Mouse (Mus musculus) heart, adult 2 months (tissue): ENCODE results near the gene Traf3ip2. TPM values are rescaled to one million over a fixed set of nuclear protein-coding genes. Genes with fewer than 3 reads are reported as not detected.

Experiments used
- DNase-seq, 2 experiments: peaks; one replicate each; pipeline ENCODE4 v3.0.0; 2021
- H3K27ac ChIP-seq: fragments of 200-600 bp; 2 replicates; pipeline ENCODE4 v1.8.1; 2022
- H3K27me3 ChIP-seq: fragments of 200-500 bp; 2 replicates; pipeline ENCODE4 v1.6.1; 2012; ENCODE audit warnings: mild to moderate bottlenecking, low read length, inconsistent platforms, mixed read lengths; ENCODE audit not compliant: control insufficient read depth, insufficient read depth
- H3K36me3 ChIP-seq: fragments of 200-500 bp; 2 replicates; pipeline ENCODE4 v1.6.1; 2012; ENCODE audit warnings: low read length, inconsistent platforms; ENCODE audit not compliant: control insufficient read depth, insufficient read depth
- H3K4me1 ChIP-seq: fragments of 200-500 bp; 2 replicates; pipeline ENCODE4 v1.6.1; 2011; ENCODE audit warnings: low read length; ENCODE audit not compliant: control insufficient read depth, insufficient read depth
- H3K4me3 ChIP-seq: fragments of 200-600 bp; 2 replicates; pipeline ENCODE4 v1.8.1; 2022
- H3K79me2 ChIP-seq: fragments of 200-500 bp; replicated peaks from 2 replicates; pipeline ENCODE4 v1.6.1; 2012; ENCODE audit warnings: mild to moderate bottlenecking, inconsistent platforms, low read length, moderate library complexity, mixed read lengths; ENCODE audit not compliant: control insufficient read depth, insufficient read depth
- H3K9ac ChIP-seq: fragments of 200-500 bp; 2 replicates; pipeline ENCODE4 v1.6.1; 2012; ENCODE audit warnings: low read depth, mild to moderate bottlenecking, control low read depth, inconsistent platforms, low read length, mixed read lengths
- CTCF ChIP-seq: fragments of 200-600 bp; IDR thresholded peaks from 2 replicates; pipeline ENCODE4 v1.8.1; 2022; ENCODE audit warnings: antibody characterized with exemption, mild to moderate bottlenecking, moderate library complexity
- EP300 ChIP-seq: fragments of 200-500 bp; IDR thresholded peaks from 2 replicates; pipeline ENCODE4 v1.6.1; 2011; ENCODE audit warnings: low read depth, low read length, control low read depth; ENCODE audit not compliant: insufficient read depth
- POLR2A ChIP-seq: fragments of 200-500 bp; IDR thresholded peaks from 2 replicates; pipeline ENCODE4 v1.6.1; 2011; ENCODE audit warnings: mild to moderate bottlenecking, low read depth, low read length, control low read depth; ENCODE audit not compliant: insufficient read depth
- WGBS: fragments of 180-500 bp; shearing (Covaris S2); methylation state at CpG from one replicate; pipeline ENCODE4 v1.1.7; 2018; 5-methylcytosine and 5-hydroxymethylcytosine counted together
- intact Hi-C: fragments of 180-260 bp; cut with DNase I; formaldehyde crosslinking; loops from one replicate; pipeline ENCODE4 v1.15.1; 2025
- polyA plus RNA-seq: library from polyadenylated mRNA; depleted of rRNA; stranded (reverse); fragments of >200 nt; gene quantifications from 2 replicates; pipeline ENCODE4 v1.2.3, GENCODE M21; 2012
- total RNA-seq, 2 experiments: library from RNA; stranded (reverse); gene quantifications; 2 replicates each; pipeline ENCODE4 v1.2.3; 2021

Gene Traf3ip2
- total and polyA plus RNA-seq, 3 experiments: 5.0 to 7.8 (median 6.5) TPM

DNA sequence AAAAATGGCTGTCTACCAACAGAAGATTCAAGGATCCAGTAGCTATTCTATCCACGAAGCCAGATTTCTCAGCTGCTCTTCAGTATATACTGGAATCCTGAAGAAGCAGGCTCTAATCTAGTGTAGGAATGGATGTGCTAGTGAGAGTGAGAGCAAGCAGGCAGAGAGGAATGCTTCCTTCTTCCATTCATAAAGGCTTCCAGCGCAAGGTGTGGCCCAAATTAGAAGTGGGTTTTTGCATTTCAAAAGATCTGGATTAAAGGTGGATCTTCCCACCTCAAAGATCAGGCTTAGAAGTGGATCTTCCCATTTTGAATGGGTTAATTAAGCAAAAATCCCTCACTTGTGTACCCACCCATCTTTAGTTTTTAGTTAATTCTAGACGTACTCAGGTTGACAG lies 37.6 kb downstream of the Traf3ip2 start:
- no peak overlapping the region for H3K27ac ChIP-seq
- H3K9ac ChIP-seq: no peak overlapping the region
- H3K79me2 ChIP-seq: no peaks in the 10 kb centered on the region
- H3K36me3 ChIP-seq: peaks cover 11% of the 10 kb centered on the region
- intact Hi-C loops: no loop called here
- peaks cover 9% of the 10 kb centered on the region for H3K4me1 ChIP-seq
- H3K27me3 ChIP-seq: no peaks in the 10 kb centered on the region
- TF ChIP-seq CTCF (no peak), EP300 (no peak), POLR2A (no peak)
- 96% methylated on average over 3 of the region's 3 CpGs for WGBS
- DNase-seq: no peak
- H3K4me3 ChIP-seq: no peak overlapping the region

DNA sequence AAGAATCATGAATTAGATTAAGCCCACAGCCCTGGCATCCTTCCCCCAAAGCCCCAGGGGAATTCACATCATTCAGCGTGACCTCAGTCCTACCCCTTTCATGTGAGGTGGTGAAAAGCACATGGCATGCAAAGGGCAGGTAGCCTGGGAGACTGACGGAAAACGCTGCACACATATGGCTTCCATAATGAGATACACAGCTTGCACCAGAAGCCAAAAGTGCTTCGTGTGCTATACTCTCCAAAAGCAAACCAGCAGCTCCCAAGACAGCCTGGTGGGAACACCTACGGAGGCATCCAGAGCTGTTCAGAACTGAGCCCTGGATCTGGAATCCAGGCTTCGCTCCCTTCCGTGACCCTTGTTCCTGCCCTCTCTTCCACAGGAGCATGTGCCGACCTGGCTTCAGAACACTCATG lies 41.3 kb downstream of the Traf3ip2 start:
- Histone ChIP-seq H3K4me3 (no peak overlapping the region), H3K9ac (no peak overlapping the region), H3K4me1 (peaks cover 4% of the 10 kb centered on the region), H3K36me3 (0 out of 2 replicates have a peak, but pooled peaks cover 2% of the 10 kb centered on the region), H3K27me3 (no peaks in the 10 kb centered on the region), H3K79me2 (no peaks in the 10 kb centered on the region), H3K27ac (no peak overlapping the region)
- intact Hi-C loops: no loop called here
- 64% methylated on average over 8 of the region's 8 CpGs for WGBS
- TF ChIP-seq EP300 (no peak), POLR2A (no peak), CTCF (no peak)
- DNase-seq: no peak

DNA sequence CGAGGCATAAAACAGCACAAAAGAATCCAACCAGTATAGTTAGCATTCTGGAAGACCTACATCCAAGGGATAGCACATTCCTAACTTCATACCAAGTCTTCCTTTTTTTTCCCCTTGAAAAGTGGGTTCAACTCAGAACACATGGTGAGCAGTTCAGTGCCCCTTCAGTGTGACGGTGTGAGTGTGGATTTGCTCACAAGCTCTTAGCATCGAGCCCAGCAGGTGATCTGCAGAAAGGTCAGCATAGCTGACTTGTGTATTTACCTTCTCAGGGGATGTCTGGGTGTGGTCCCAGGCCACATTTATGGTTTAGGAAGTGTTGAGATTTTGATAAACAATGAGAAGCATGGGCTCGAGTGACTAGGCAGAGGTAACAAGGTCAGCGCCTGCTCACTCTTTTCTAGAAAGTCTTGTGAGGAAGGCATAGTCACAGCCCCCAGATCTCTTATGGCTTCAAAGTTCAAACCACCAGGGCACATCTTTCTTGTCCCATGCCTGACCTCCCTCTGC lies 46.2 kb downstream of the Traf3ip2 start:
- no peak overlapping the region for H3K9ac ChIP-seq
- H3K4me3 ChIP-seq: no peak overlapping the region
- peak overlapping the region; percentile 55 for H3K27ac ChIP-seq
- H3K4me1 ChIP-seq: peaks cover 14% of the 10 kb centered on the region
- intact Hi-C loops: loop anchor here (5.0 kb wide), 1 partner anchor 73 kb away; the partner anchor contains the start of gene Rev3l
- no peaks in the 10 kb centered on the region for H3K27me3 ChIP-seq
- 43% methylated on average over 5 of the region's 5 CpGs for whole genome bisulfite sequencing
- DNase-seq: no peak
- no peaks in the 10 kb centered on the region for H3K79me2 ChIP-seq
- TF ChIP-seq EP300: no peak
- TF ChIP-seq POLR2A: no peak
- no peak for TF ChIP-seq CTCF
- H3K36me3 ChIP-seq: peaks cover 6% of the 10 kb centered on the region; the same call in 1 of the 2 replicates

DNA sequence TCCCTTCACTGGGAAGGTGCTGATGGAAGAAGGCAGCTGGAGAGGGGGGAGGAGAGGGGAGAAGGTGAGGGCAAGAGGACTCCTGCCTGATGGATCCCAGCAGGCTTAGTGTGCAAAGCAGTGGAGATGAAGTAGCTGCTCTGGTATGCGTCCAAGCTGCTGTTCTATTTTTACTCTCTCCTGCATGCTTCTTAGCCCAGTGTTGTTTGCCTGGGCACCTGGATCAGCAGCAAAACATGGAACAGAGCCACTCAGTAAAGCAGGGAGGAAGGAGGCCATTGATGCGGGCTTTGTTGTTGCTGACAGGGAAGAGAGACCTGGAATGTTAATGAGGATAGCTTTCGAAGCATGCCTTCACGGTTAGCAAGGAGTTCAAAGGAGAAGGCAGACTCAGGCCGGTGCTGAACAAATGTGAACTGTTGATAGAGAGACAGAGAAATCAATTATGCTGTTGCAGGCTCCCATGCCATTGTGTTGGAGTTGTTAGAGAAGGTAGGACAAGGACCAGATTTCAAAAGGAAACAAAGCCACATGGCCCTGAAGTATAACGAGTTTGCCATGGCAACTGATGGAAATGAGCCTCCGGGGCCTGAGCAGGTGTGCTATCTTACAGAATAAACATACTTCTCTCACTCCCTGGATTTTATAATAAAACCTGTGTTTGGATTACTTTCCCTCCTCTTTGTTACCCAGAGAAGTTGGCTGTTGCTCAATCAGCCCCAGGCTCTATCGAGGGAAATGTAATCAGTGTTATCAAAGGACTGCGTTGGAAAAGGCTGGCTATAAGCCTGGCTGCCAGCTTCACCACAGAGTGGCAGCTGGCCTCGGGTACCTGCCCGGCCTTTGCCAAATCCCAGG lies 46.9 kb downstream of the Traf3ip2 start:
- 16% methylated on average over 11 of the region's 11 CpGs for WGBS
- Histone ChIP-seq H3K27me3 (no peaks in the 10 kb centered on the region), H3K4me3 (no peak overlapping the region), H3K4me1 (peaks cover 14% of the 10 kb centered on the region), H3K36me3 (peaks cover 6% of the 10 kb centered on the region; the same call in 1 of the 2 replicates), H3K79me2 (no peaks in the 10 kb centered on the region), H3K27ac (peak overlapping the region; percentile 58), H3K9ac (no peak overlapping the region)
- intact Hi-C loops: loop anchor here (5.0 kb wide), 1 partner anchor 73 kb away; the partner anchor contains the start of gene Rev3l
- TF ChIP-seq CTCF (no peak), POLR2A (no peak), EP300 (peak; percentile 30; the same call in 1 of the 2 replicates)
- DNase-seq: peak; percentile 42 to 71

DNA sequence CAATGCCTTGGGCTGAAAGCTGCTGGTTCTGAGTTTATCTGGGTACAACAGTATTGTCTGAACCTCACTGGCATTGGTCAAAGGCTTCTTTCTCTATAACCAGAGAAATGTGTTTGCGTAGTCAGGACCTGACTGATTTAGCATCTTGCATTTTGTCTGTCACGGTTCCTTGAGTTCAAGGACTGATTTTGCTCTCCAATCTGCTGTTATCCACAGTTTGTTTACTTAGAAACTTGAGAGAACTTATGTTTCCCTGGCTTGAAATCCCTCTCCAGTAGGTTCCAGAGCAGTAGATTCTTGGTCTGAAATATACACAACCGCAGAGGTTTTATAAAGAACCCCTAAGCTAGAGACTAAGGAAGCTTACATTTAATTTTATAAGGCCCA lies 47.5 kb downstream of the Traf3ip2 start:
- H3K4me1 ChIP-seq: peaks cover 16% of the 10 kb centered on the region
- WGBS: 79% methylated on average over 3 of the region's 3 CpGs

More for the DNA sequence above, 47.5 kb downstream of the Traf3ip2 start:
- H3K79me2 ChIP-seq: no peaks in the 10 kb centered on the region
- peaks cover 6% of the 10 kb centered on the region; the same call in 1 of the 2 replicates for H3K36me3 ChIP-seq
- intact Hi-C loops: no loop called here
- no peak for TF ChIP-seq CTCF
- no peak for TF ChIP-seq POLR2A
- TF ChIP-seq EP300: no peak
- no peaks in the 10 kb centered on the region for H3K27me3 ChIP-seq
- no peak overlapping the region for H3K4me3 ChIP-seq
- no peak overlapping the region; the same call in 1 of the 2 replicates for H3K27ac ChIP-seq
- no peak for DNase-seq
- H3K9ac ChIP-seq: no peak overlapping the region
